Mouse (Mus musculus): ENCODE results near the gene Alpk1. TPM values are rescaled to one million over a fixed set of nuclear protein-coding genes. Genes with fewer than 3 reads are reported as not detected.

Alpk1 gene
- polyA plus RNA-seq, 1 experiment from 2014 or later, result 0.92 TPM

DNA sequence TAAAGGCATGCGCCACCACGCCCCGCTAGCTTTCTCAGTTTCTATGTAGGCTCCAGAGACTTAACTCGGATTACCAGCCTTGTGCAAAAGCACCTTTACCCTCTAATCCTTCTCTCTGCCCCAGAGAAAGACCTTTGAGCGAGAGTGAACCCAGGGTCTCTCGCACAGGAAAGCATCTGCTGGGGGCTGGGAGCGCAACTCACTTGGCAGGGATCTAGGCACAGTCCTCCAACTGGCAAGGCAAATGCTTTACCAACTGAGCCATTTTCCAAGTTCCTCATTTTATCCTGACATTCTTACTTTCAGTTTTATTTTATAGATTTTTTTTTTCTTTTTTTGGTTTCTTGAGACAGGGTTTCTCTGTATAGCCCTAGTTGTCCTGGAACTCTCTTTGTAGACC lies 12.7 kb upstream of the Alpk1 start:
- Histone ChIP-seq H3K27ac (ENCODE audit: low read length) (no peak overlapping the region), H3K27me3 (ENCODE audit: control insufficient read depth, insufficient read depth, low read length) (peaks cover 6% of the 10 kb centered on the region; the same call in 1 of the 2 replicates), H3K36me3 (ENCODE audit: control insufficient read depth, insufficient read depth) (no peaks in the 10 kb centered on the region), H3K9me3 (replicated peaks; ENCODE audit: control insufficient read depth, low read length) (peaks cover 3% of the 10 kb centered on the region; the same call in 1 of the 2 replicates), H3K4me1 (ENCODE audit: control insufficient read depth, insufficient read depth, low read length) (peaks cover 3% of the 10 kb centered on the region), H3K4me3 (ENCODE audit: low read length) (no peak overlapping the region), H3K9ac (ENCODE audit: low read length) (no peak overlapping the region), H3K4me2 (ENCODE audit: low read depth, low read length) (no peak overlapping the region)
- 83% methylated on average over 7 of the region's 7 CpGs for WGBS
- ATAC-seq (replicated peaks; ENCODE audit: extremely low read depth, insufficient read depth, low FRiP score), result no peak

DNA sequence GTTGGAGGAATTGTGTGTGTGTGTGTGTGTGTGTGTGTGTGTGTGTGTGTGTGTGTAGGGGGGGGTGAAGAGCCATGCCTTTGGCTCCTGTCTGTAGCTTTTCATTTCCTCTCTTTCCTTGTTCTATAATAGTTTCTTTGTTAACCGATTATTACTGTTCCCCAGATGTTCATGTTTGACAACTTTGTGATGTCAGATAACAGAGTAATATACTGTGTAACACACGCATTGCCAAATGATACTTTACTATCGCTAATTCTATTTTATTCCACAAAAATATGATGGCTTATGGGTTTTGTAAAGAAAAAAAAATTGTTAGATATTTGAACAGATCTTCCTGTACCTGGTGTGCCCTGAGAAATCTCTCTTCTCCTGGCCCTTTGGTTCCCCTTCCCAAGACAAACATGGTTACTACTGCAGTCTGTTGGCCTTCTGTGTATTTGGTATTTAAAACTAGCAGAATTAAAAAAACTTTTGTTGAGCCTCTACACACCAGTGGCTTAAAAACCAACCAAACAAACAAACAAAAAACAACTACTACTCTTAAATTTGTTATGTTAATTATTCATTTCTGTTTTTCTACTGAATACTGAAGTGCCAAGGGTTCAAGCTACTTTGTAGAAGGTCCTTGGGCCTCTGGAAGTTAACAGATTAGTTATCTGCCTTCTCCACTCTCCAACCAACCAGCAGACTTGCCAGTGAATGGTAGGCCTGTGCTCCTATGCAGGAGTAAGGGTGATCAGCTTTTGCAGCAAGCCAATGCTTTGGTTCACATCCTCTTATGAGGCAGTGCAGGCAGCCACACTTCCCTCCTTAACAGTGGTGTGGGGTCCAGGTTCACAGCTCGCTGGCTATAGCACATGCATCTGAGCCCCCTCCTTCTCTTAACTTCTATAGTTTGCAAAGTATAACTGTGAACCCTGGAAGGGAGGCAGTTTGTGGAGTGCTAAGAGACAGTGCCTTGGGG lies 11.6 kb upstream of the Alpk1 start:
- H3K4me3 ChIP-seq (ENCODE audit: low read length), result peak overlapping the region; percentile 73; the same call in 1 of the 2 replicates
- H3K9ac ChIP-seq (ENCODE audit: low read length), result no peak overlapping the region
- peaks cover 3% of the 10 kb centered on the region; the same call in 1 of the 2 replicates for H3K9me3 ChIP-seq (replicated peaks; ENCODE audit: control insufficient read depth, low read length)
- no peak for ATAC-seq (replicated peaks; ENCODE audit: extremely low read depth, insufficient read depth, low FRiP score)
- WGBS, result 61% methylated on average over 4 of the region's 4 CpGs
- no peaks in the 10 kb centered on the region for H3K36me3 ChIP-seq (ENCODE audit: control insufficient read depth, insufficient read depth)
- peaks cover 3% of the 10 kb centered on the region for H3K4me1 ChIP-seq (ENCODE audit: control insufficient read depth, insufficient read depth, low read length)
- peak overlapping the region; percentile 100; the same call in 1 of the 2 replicates for H3K4me2 ChIP-seq (ENCODE audit: low read depth, low read length)
- peaks cover 6% of the 10 kb centered on the region; the same call in 1 of the 2 replicates for H3K27me3 ChIP-seq (ENCODE audit: control insufficient read depth, insufficient read depth, low read length)
- no peak overlapping the region for H3K27ac ChIP-seq (ENCODE audit: low read length)

DNA sequence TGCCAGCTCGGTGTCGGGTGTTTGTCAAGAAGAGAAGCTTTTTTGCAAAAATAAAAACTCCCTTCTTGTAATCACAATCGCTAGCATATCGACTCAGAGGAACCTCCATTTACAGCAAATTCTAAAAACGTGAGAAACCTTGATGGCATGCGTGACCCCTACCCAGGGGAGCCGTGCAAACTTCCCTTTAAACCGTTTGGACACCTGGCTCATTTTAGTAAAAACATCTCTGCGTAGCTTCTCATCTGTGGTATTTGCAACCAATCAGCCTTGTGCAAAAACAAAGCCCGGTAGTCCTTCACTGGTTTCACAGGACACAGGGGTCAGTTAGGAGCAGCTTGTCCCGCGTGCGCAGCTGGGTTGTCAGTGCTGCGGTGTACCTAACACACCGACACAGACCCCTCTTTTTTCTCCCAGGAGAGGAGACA lies 10.7 kb upstream of the Alpk1 start:
- peaks cover 3% of the 10 kb centered on the region for H3K4me1 ChIP-seq (ENCODE audit: control insufficient read depth, insufficient read depth, low read length)
- H3K9me3 ChIP-seq (replicated peaks; ENCODE audit: control insufficient read depth, low read length), result peaks cover 3% of the 10 kb centered on the region; the same call in 1 of the 2 replicates
- no peaks in the 10 kb centered on the region for H3K36me3 ChIP-seq (ENCODE audit: control insufficient read depth, insufficient read depth)
- peak overlapping the region; percentile 73 for H3K4me3 ChIP-seq (ENCODE audit: low read length)
- WGBS, result 3% methylated on average over 15 of the region's 15 CpGs
- peaks cover 6% of the 10 kb centered on the region; the same call in 1 of the 2 replicates for H3K27me3 ChIP-seq (ENCODE audit: control insufficient read depth, insufficient read depth, low read length)
- 0 out of 2 replicates have a peak overlapping the region, but pooled peaks have one; percentile 52 for H3K27ac ChIP-seq (ENCODE audit: low read length)
- no peak for ATAC-seq (replicated peaks; ENCODE audit: extremely low read depth, insufficient read depth, low FRiP score)
- peak overlapping the region; percentile 75 for H3K9ac ChIP-seq (ENCODE audit: low read length)
- H3K4me2 ChIP-seq (ENCODE audit: low read depth, low read length), result peak overlapping the region; percentile 100

DNA sequence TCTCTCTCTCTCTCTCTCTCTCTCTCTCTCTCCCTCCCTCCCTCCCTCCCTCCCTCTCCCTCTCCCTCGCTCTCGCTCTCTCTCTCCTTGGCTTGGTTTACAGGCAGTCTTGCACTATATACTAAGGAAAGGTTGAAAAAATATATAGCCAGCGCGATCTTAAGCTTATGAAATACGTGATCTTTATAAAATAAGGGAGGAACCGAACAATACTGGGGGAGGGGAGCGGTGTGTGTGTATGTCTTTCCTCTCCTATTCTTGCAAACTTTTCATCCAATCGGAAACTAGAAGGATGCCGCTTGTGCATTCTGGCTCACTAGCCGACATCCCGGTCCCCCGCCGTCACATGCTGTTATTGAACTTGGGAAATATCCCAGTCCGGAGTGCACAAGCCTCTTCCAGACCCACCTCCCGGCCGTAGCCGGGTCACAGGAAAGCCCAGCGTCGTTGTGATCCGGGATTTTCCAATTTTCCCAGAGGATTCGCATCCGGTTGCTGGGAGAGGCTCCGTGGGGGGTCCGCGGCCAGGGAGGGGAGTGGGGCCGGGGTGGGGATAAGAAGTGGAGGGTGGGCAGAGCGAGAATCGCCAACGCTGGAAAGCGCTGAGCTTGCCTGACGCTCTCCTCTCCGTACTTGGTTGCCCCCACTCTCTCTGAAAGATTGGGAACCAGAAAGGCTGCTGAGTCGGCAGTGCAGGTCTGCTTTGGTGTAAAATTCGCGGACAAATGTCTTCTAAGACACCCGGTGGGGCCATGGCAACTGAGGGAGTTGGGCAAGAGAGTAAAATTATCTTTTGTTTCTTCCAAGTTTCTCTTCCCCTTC lies 10.1 kb upstream of the Alpk1 start:
- peaks cover 6% of the 10 kb centered on the region; the same call in 1 of the 2 replicates for H3K27me3 ChIP-seq (ENCODE audit: control insufficient read depth, insufficient read depth, low read length)
- H3K9me3 ChIP-seq (replicated peaks; ENCODE audit: control insufficient read depth, low read length), result no peaks in the 10 kb centered on the region
- peak overlapping the region; percentile 100 for H3K4me2 ChIP-seq (ENCODE audit: low read depth, low read length)
- no peaks in the 10 kb centered on the region for H3K36me3 ChIP-seq (ENCODE audit: control insufficient read depth, insufficient read depth)
- H3K4me1 ChIP-seq (ENCODE audit: control insufficient read depth, insufficient read depth, low read length), result peaks cover 3% of the 10 kb centered on the region
- peak overlapping the region; percentile 52; the same call in 1 of the 2 replicates for H3K27ac ChIP-seq (ENCODE audit: low read length)
- H3K4me3 ChIP-seq (ENCODE audit: low read length), result peak overlapping the region; percentile 73
- peak overlapping the region; percentile 75 for H3K9ac ChIP-seq (ENCODE audit: low read length)
- WGBS, result under 1% methylated on average over 36 of the region's 36 CpGs
- ATAC-seq (replicated peaks; ENCODE audit: extremely low read depth, insufficient read depth, low FRiP score), result peak; percentile 72

DNA sequence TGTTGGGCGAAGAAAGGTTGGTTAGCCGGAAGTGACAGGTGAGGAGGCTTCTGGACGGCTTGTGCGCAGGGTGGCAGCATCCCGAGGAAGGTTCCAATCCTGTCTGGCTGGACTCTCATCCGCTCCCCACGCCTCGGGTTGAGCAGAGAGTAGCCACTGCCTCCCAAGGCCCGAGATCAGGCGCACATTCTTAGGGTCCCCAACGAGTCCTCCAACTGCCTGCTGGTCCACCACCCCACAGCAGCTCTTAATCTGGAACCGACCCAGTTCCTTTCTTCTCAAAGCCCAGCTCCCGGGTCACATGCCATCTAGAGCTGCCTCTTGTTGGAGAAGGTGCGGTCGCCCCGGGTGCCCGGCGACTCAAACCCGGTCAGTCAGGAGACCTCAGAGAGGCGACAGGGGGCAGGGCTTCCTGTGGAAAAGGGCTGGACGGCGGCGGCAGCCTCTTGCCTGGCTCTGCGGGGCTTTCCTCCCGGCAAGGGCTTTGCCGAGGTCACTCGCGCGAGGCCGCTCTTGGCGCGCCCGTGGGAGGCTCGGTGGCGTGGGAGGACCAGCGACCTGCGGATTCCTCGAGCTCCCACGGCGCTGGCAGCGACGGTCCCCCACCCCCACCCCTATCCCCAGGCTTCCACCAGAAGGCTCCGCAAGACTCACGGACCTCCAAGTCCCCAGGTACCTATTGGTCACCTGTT lies 9.3 kb upstream of the Alpk1 start, which contains the start of gene Tifa:
Tifa (plus strand) TSS at position 306 of the 692 bp plus-strand sequence.
- H3K27me3 ChIP-seq (ENCODE audit: control insufficient read depth, insufficient read depth, low read length), result peaks cover 6% of the 10 kb centered on the region; the same call in 1 of the 2 replicates
- H3K4me2 ChIP-seq (ENCODE audit: low read depth, low read length), result peak within 1 kb of the TSS; percentile 100
- 1% methylated on average over 44 of the region's 44 CpGs for WGBS
- H3K9me3 ChIP-seq (replicated peaks; ENCODE audit: control insufficient read depth, low read length), result no peaks in the 10 kb centered on the region
- peak; percentile 61 for ATAC-seq (replicated peaks; ENCODE audit: extremely low read depth, insufficient read depth, low FRiP score)
- peak within 1 kb of the TSS; percentile 75 for H3K9ac ChIP-seq (ENCODE audit: low read length)
- no peaks in the 10 kb centered on the region for H3K36me3 ChIP-seq (ENCODE audit: control insufficient read depth, insufficient read depth)
- H3K27ac ChIP-seq (ENCODE audit: low read length), result peak within 1 kb of the TSS; percentile 52; the same call in 1 of the 2 replicates
- H3K4me1 ChIP-seq (ENCODE audit: control insufficient read depth, insufficient read depth, low read length), result peaks cover 3% of the 10 kb centered on the region
- H3K4me3 ChIP-seq (ENCODE audit: low read length), result peak within 1 kb of the TSS; percentile 73

DNA sequence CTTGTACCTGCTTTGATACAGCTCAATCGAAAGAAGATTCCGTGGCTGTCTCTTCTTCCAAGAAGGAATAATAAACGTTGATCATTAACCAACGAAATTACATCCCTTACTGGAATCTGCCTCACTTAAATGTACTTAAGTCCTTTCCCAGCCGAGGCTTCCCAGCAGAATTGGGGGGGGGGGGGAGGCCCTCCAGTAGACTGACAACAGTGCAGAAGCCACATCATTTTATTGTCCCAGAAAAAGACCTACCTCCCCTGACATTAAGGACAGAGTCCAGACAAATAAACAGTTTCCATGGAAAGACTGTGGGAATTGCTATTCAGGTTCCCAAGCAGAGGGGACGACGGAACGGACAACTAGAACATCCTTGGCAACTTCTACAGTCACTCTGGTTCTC lies 8.6 kb upstream of the Alpk1 start:
- H3K27ac ChIP-seq (ENCODE audit: low read length), result no peak overlapping the region
- no peak for ATAC-seq (replicated peaks; ENCODE audit: extremely low read depth, insufficient read depth, low FRiP score)
- peak overlapping the region; percentile 100; the same call in 1 of the 2 replicates for H3K4me2 ChIP-seq (ENCODE audit: low read depth, low read length)
- no peak overlapping the region for H3K9ac ChIP-seq (ENCODE audit: low read length)
- H3K9me3 ChIP-seq (replicated peaks; ENCODE audit: control insufficient read depth, low read length), result no peaks in the 10 kb centered on the region
- H3K4me1 ChIP-seq (ENCODE audit: control insufficient read depth, insufficient read depth, low read length), result peaks cover 3% of the 10 kb centered on the region
- H3K4me3 ChIP-seq (ENCODE audit: low read length), result peak overlapping the region; percentile 73
- peaks cover 6% of the 10 kb centered on the region; the same call in 1 of the 2 replicates for H3K27me3 ChIP-seq (ENCODE audit: control insufficient read depth, insufficient read depth, low read length)
- 26% methylated on average over 8 of the region's 8 CpGs for WGBS
- H3K36me3 ChIP-seq (ENCODE audit: control insufficient read depth, insufficient read depth), result no peaks in the 10 kb centered on the region

DNA sequence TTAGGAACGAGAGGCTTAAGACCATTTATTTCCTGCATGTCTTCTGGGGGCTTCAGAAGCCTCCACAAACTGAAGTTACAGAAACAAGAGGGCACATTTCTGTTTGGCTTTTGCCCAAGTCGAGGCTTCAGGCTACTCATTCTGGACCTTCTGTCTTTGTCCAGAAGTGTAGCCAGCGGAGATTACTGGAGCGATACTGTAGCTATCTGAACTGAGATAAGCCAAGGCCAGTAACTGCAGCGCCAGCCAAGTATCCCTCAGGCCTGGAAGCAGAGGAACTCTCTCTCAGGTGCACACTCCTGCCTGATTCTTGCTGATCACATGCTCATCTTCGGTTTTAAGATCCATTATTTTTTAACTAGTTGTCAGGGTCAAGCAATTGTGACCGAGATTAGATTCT lies 7.7 kb upstream of the Alpk1 start:
- no peaks in the 10 kb centered on the region for H3K9me3 ChIP-seq (replicated peaks; ENCODE audit: control insufficient read depth, low read length)
- no peak overlapping the region for H3K4me2 ChIP-seq (ENCODE audit: low read depth, low read length)
- H3K4me1 ChIP-seq (ENCODE audit: control insufficient read depth, insufficient read depth, low read length), result peaks cover 3% of the 10 kb centered on the region
- ATAC-seq (replicated peaks; ENCODE audit: extremely low read depth, insufficient read depth, low FRiP score), result no peak
- peaks cover 6% of the 10 kb centered on the region; the same call in 1 of the 2 replicates for H3K27me3 ChIP-seq (ENCODE audit: control insufficient read depth, insufficient read depth, low read length)
- H3K27ac ChIP-seq (ENCODE audit: low read length), result no peak overlapping the region
- WGBS, result 46% methylated on average over 7 of the region's 7 CpGs
- no peaks in the 10 kb centered on the region for H3K36me3 ChIP-seq (ENCODE audit: control insufficient read depth, insufficient read depth)
- H3K4me3 ChIP-seq (ENCODE audit: low read length), result no peak overlapping the region
- no peak overlapping the region for H3K9ac ChIP-seq (ENCODE audit: low read length)

DNA sequence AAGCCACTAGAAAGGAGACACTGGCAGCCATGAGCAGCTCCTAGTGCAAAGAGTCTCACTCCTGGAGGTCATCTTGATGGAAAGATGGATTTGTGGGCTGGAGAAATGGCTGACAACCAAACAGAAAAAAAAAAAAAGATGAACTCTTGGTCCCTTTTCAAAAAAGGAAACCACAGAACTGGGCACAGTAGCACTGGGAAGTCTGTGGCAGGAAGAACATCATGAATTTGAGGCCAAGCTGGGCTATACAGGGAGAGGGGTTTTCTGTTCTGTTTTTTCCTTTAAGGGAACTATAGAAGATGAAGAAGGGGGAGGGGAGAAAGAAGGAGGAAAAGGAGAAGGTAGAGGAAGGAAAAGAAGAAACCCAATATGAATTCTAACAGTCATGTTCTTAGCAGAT lies 6.7 kb upstream of the Alpk1 start:
- no peaks in the 10 kb centered on the region for H3K36me3 ChIP-seq (ENCODE audit: control insufficient read depth, insufficient read depth)
- ATAC-seq (replicated peaks; ENCODE audit: extremely low read depth, insufficient read depth, low FRiP score), result no peak

More for the DNA sequence above, 6.7 kb upstream of the Alpk1 start:
- H3K4me3 ChIP-seq (ENCODE audit: low read length), result no peak overlapping the region
- no peak overlapping the region for H3K27ac ChIP-seq (ENCODE audit: low read length)
- H3K27me3 ChIP-seq (ENCODE audit: control insufficient read depth, insufficient read depth, low read length), result peaks cover 6% of the 10 kb centered on the region; the same call in 1 of the 2 replicates
- no peak overlapping the region for H3K4me2 ChIP-seq (ENCODE audit: low read depth, low read length)
- no peak overlapping the region for H3K9ac ChIP-seq (ENCODE audit: low read length)
- no peaks in the 10 kb centered on the region for H3K9me3 ChIP-seq (replicated peaks; ENCODE audit: control insufficient read depth, low read length)
- peaks cover 3% of the 10 kb centered on the region for H3K4me1 ChIP-seq (ENCODE audit: control insufficient read depth, insufficient read depth, low read length)
